10 mouse cellular contexts compared by ENCODE assay signal in the genomic region with DNA sequence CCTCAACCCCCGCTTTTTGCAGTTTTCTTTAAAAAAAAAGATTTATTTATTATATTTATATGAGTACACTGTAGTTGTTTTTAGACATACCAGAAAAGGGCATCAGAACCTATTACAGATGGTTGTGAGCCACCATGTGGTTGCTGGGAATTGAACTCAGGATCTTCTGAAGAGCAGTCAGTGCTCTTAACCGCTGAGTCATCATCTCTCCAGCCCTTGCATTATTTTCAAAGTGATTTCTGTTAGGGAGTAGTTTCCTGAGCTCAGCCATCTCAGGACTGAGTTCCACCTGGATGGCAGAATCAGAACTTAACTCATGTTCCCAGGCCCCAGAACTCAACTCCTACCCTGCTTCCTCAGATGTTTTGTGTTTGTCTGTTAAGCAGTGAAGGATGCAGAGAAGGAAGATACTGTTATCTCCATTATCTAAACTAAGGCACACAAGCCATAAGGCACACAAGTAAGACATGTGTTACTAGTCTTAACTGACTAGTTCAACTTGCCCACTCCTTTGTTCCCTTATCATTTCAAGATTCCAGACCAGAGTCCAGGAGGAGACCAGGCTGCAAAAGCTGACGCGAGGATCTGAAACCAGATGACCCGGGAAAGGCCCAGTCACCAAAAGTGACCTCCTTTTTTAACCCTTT. TPM values are rescaled to one million over a fixed set of nuclear protein-coding genes. Genes with fewer than 3 reads are reported as not detected.
DNase-seq lines count a peak whose midpoint lies in the region; ATAC-seq lines count a peak whose summit lies in the region.
"Had no signal": no experiment of that assay in that cellular context is flagged by ENCODE, and none has a peak within 500 bp of the region (broad histone marks: within the 10 kb centered on the region; RNA-seq: fewer than 3 reads in every experiment).

No protein-coding gene starts in this region.

- peak overlapping the region; percentile 90 for H3K27ac ChIP-seq in heart, embryonic 16.5 days (ENCODE audit: low read length)
- H3K27ac ChIP-seq in embryonic facial prominence, embryonic 10.5 days (replicated peaks) = peak overlapping the region; percentile 91
- no peak overlapping the region for H3K27ac ChIP-seq in hindbrain, embryonic 15.5 days (replicated peaks)
- H3K27ac ChIP-seq in midbrain, embryonic 10.5 days (replicated peaks) = peak overlapping the region; percentile 94

- H3K4me2 ChIP-seq in heart, embryonic 16.5 days (ENCODE audit: low read depth, low read length) = peak overlapping the region; percentile 66; the same call in 1 of the 2 replicates
- H3K4me2 ChIP-seq in hindbrain, embryonic 15.5 days = peak overlapping the region; percentile 88

- H3K4me1 ChIP-seq in heart, embryonic 16.5 days (ENCODE audit: control insufficient read depth, insufficient read depth, low read length) = peaks cover 15% of the 10 kb centered on the region
- H3K4me1 ChIP-seq in embryonic facial prominence, embryonic 10.5 days = peaks cover 34% of the 10 kb centered on the region
- peaks cover 22% of the 10 kb centered on the region for H3K4me1 ChIP-seq in hindbrain, embryonic 15.5 days (replicated peaks)
- peaks cover 31% of the 10 kb centered on the region for H3K4me1 ChIP-seq in midbrain, embryonic 10.5 days

- H3K9ac ChIP-seq in heart, embryonic 16.5 days (ENCODE audit: low read length) = peak overlapping the region; percentile 68
- peak overlapping the region; percentile 85; the same call in 1 of the 2 replicates for H3K9ac ChIP-seq in hindbrain, embryonic 15.5 days

- intact Hi-C loops in heart, postnatal 10 days (cut with DNase I) = no loop called here
- intact Hi-C loops in gastrocnemius, postnatal 36 days (cut with DNase I) = no loop called here

- DNase-seq in heart, postnatal 10 days = no peak
- DNase-seq in embryonic facial prominence, embryonic 10.5 days (ENCODE audit: low spot score) = no peak
- DNase-seq in midbrain, embryonic 10.5 days (ENCODE audit: low spot score) = no peak
- DNase-seq in adrenal gland, postnatal 4 days (ENCODE audit: low spot score in 2 of 2) = no peak
- no peak for DNase-seq in gastrocnemius, postnatal 36 days
- DNase-seq in frontal cortex, postnatal 25 days (ENCODE audit: low spot score in 2 of 2) = no peak

- H3K4me3 ChIP-seq in heart, embryonic 16.5 days (ENCODE audit: low read length) = no peak overlapping the region
- peak overlapping the region; percentile 83 for H3K4me3 ChIP-seq in embryonic facial prominence, embryonic 10.5 days
- H3K4me3 ChIP-seq in hindbrain, embryonic 15.5 days = peak overlapping the region; percentile 84; the same call in 1 of the 2 replicates
- H3K4me3 ChIP-seq in midbrain, embryonic 10.5 days = peak overlapping the region; percentile 71

- no peak for ATAC-seq in heart, embryonic 16.5 days (replicated peaks; ENCODE audit: extremely low read depth, insufficient read depth, low FRiP score)
- no peak for ATAC-seq in hindbrain, embryonic 15.5 days (ENCODE audit: low FRiP score, low read depth)

- no peaks in the 10 kb centered on the region for H3K27me3 ChIP-seq in heart, embryonic 16.5 days (ENCODE audit: control insufficient read depth, insufficient read depth, low read length)
- H3K27me3 ChIP-seq in embryonic facial prominence, embryonic 10.5 days (replicated peaks; ENCODE audit: low read depth, poor library complexity, severe bottlenecking) = 0 out of 2 replicates have a peak, but pooled peaks cover 5% of the 10 kb centered on the region
- H3K27me3 ChIP-seq in hindbrain, embryonic 15.5 days = no peaks in the 10 kb centered on the region
- H3K27me3 ChIP-seq in midbrain, embryonic 10.5 days (ENCODE audit: low read depth, poor library complexity, severe bottlenecking) = no peaks in the 10 kb centered on the region

- no peaks in the 10 kb centered on the region for H3K36me3 ChIP-seq in heart, embryonic 16.5 days (ENCODE audit: control insufficient read depth, insufficient read depth)
- H3K36me3 ChIP-seq in embryonic facial prominence, embryonic 10.5 days (replicated peaks) = peaks cover 27% of the 10 kb centered on the region
- no peaks in the 10 kb centered on the region for H3K36me3 ChIP-seq in hindbrain, embryonic 15.5 days
- H3K36me3 ChIP-seq in midbrain, embryonic 10.5 days = peaks cover 28% of the 10 kb centered on the region

- WGBS in heart, embryonic 16.5 days = 54% methylated on average over 5 of the region's 5 CpGs
- 64% methylated on average over 5 of the region's 5 CpGs for WGBS in embryonic facial prominence, embryonic 10.5 days
- 69% methylated on average over 5 of the region's 5 CpGs for WGBS in hindbrain, embryonic 15.5 days
- whole genome bisulfite sequencing in midbrain, embryonic 10.5 days = 70% methylated on average over 5 of the region's 5 CpGs

- H3K9me3 ChIP-seq in heart, embryonic 16.5 days (replicated peaks; ENCODE audit: control insufficient read depth, low read length) = no peaks in the 10 kb centered on the region
- no peaks in the 10 kb centered on the region for H3K9me3 ChIP-seq in embryonic facial prominence, embryonic 10.5 days
- no peaks in the 10 kb centered on the region for H3K9me3 ChIP-seq in hindbrain, embryonic 15.5 days
- no peaks in the 10 kb centered on the region for H3K9me3 ChIP-seq in midbrain, embryonic 10.5 days (replicated peaks)
- H3K9me3 ChIP-seq: G1E had no signal

RNA-seq across cellular contexts. Expression of a gene that starts 12.4 kb away (rescaled TPM):
- 0.86 and 1.4 TPM in 2 replicates for polyA plus RNA-seq in heart, embryonic 16.5 days (2015; fragmentation: Nextera tagmentation; extraction: Ambion mirVana)
- 10 to 100 TPM; 10.1 to 11.0 TPM for total RNA-seq in heart, postnatal 10 days (2021)
- 0.80 and 1.2 TPM in 2 replicates for polyA plus RNA-seq in embryonic facial prominence, embryonic 10.5 days (2016; fragmentation: Nextera tagmentation; extraction: Ambion mirVana)
- polyA plus RNA-seq in hindbrain, embryonic 15.5 days (2015; fragmentation: Nextera tagmentation; extraction: Ambion mirVana) = 49.9 and 60.8 TPM in 2 replicates
- 4.1 and 7.7 TPM in 2 replicates for polyA plus RNA-seq in midbrain, embryonic 10.5 days (2016; fragmentation: Nextera tagmentation; extraction: Ambion mirVana)
- 10 to 100 TPM; 16.7 to 18.0 TPM for total RNA-seq in adrenal gland, postnatal 4 days (2021)
- total RNA-seq in gastrocnemius, postnatal 36 days (2021) = 10 to 100 TPM; 55.8 to 67.4 TPM

RNA-seq across cellular contexts. Expression of a gene that starts 17.6 kb away (rescaled TPM):
- 133 and 159 TPM in 2 replicates for polyA plus RNA-seq in heart, embryonic 16.5 days (2015; fragmentation: Nextera tagmentation; extraction: Ambion mirVana)
- total RNA-seq in heart, postnatal 10 days (2021) = 10 to 100 TPM; 53.2 to 58.2 TPM
- 390 and 408 TPM in 2 replicates for polyA plus RNA-seq in embryonic facial prominence, embryonic 10.5 days (2016; fragmentation: Nextera tagmentation; extraction: Ambion mirVana)
- polyA plus RNA-seq in hindbrain, embryonic 15.5 days (2015; fragmentation: Nextera tagmentation; extraction: Ambion mirVana) = 174 and 176 TPM in 2 replicates
- 376 and 407 TPM in 2 replicates for polyA plus RNA-seq in midbrain, embryonic 10.5 days (2016; fragmentation: Nextera tagmentation; extraction: Ambion mirVana)
- 100 to 1,000 TPM; 134 to 142 TPM for total RNA-seq in adrenal gland, postnatal 4 days (2021)
- 10 to 100 TPM; 21.6 to 22.4 TPM for total RNA-seq in gastrocnemius, postnatal 36 days (2021)

RNA-seq across cellular contexts. Expression of a gene that starts 21.6 kb away (rescaled TPM):
- not detected in 2 replicates for polyA plus RNA-seq in heart, embryonic 16.5 days (2015; fragmentation: Nextera tagmentation; extraction: Ambion mirVana)
- total RNA-seq in heart, postnatal 10 days (2021) = not detected
- polyA plus RNA-seq in embryonic facial prominence, embryonic 10.5 days (2016; fragmentation: Nextera tagmentation; extraction: Ambion mirVana) = not detected in 2 replicates
- polyA plus RNA-seq in hindbrain, embryonic 15.5 days (2015; fragmentation: Nextera tagmentation; extraction: Ambion mirVana) = 0.43 TPM in 1 of 2 replicates, not detected in the other
- not detected in 2 replicates for polyA plus RNA-seq in midbrain, embryonic 10.5 days (2016; fragmentation: Nextera tagmentation; extraction: Ambion mirVana)
- not detected for total RNA-seq in adrenal gland, postnatal 4 days (2021)
- not detected for total RNA-seq in gastrocnemius, postnatal 36 days (2021)
- total RNA-seq: G1E; megakaryocyte-erythroid progenitor cell, adult 5-6 weeks had no signal
- polyA plus RNA-seq: G1E had no signal

RNA-seq across cellular contexts. Expression of a gene that starts 28.6 kb away (rescaled TPM):
- polyA plus RNA-seq in heart, embryonic 16.5 days (2015; fragmentation: Nextera tagmentation; extraction: Ambion mirVana) = 0.09 and 0.58 TPM in 2 replicates
- under 1 TPM; 0.29 to 0.35 TPM for total RNA-seq in heart, postnatal 10 days (2021)
- 0.36 and 0.60 TPM in 2 replicates for polyA plus RNA-seq in embryonic facial prominence, embryonic 10.5 days (2016; fragmentation: Nextera tagmentation; extraction: Ambion mirVana)
- polyA plus RNA-seq in hindbrain, embryonic 15.5 days (2015; fragmentation: Nextera tagmentation; extraction: Ambion mirVana) = 0.62 and 0.75 TPM in 2 replicates
- 0.42 and 0.64 TPM in 2 replicates for polyA plus RNA-seq in midbrain, embryonic 10.5 days (2016; fragmentation: Nextera tagmentation; extraction: Ambion mirVana)
- under 1 TPM; 0.65 to 0.90 TPM for total RNA-seq in adrenal gland, postnatal 4 days (2021)
- total RNA-seq in gastrocnemius, postnatal 36 days (2021) = under 1 TPM; 0.28 to 0.30 TPM

RNA-seq across cellular contexts. Expression of a gene that starts 33.1 kb away (rescaled TPM):
- polyA plus RNA-seq in heart, embryonic 16.5 days (2015; fragmentation: Nextera tagmentation; extraction: Ambion mirVana) = 80.8 and 84.6 TPM in 2 replicates
- total RNA-seq in heart, postnatal 10 days (2021) = 10 to 100 TPM; 61.9 to 71.7 TPM
- polyA plus RNA-seq in embryonic facial prominence, embryonic 10.5 days (2016; fragmentation: Nextera tagmentation; extraction: Ambion mirVana) = 51.1 and 64.4 TPM in 2 replicates
- polyA plus RNA-seq in hindbrain, embryonic 15.5 days (2015; fragmentation: Nextera tagmentation; extraction: Ambion mirVana) = 191 and 203 TPM in 2 replicates
- polyA plus RNA-seq in midbrain, embryonic 10.5 days (2016; fragmentation: Nextera tagmentation; extraction: Ambion mirVana) = 41.0 and 60.5 TPM in 2 replicates
- total RNA-seq in adrenal gland, postnatal 4 days (2021) = 100 to 1,000 TPM; 112 to 122 TPM
- total RNA-seq in gastrocnemius, postnatal 36 days (2021) = 10 to 100 TPM; 77.7 to 97.4 TPM
